Mouse (Mus musculus): ENCODE measurements around the gene Drc3. TPM values are rescaled to one million over a fixed set of nuclear protein-coding genes. Genes with fewer than 3 reads are reported as not detected.

Gene Drc3
- polyA plus RNA-seq, 2 experiments: 0.20 to 0.39 TPM

DNA sequence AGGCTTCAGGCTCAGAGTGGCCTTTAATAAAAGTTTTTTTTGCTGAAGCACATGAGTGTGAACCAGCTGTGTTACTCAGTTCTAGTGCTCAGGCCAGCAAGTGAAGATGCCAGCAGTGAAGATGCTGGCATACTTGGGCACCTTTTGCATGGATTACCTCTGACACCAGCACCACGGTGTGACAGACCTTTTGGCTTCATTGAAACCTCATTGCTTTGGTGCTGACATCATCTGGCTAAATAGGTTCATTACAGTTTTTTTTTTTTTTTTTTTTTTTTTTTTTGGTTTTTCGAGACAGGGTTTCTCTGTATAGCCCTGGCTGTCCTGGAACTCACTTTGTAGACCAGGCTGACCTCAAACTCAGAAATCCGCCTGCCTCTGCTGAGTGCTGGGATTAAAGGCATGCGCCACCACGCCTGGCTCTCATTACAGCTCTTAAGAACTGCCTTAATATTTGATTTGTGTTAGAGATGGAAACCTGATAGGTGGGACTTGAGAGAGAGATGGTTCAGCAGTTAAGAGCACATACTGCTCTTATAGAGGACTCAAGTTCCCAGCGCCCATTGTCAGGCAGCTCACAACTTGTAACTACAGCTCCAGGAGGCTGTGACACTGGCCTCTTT, 69.0 kb downstream of the Drc3 start:
- H3K4me3 ChIP-seq (ENCODE audit: insufficient read depth in 1 of 2, low read depth in 2 of 2, low read length in 2 of 2): no peak overlapping the region
- H3K9ac ChIP-seq (replicated peaks): no peak overlapping the region
- H3K36me3 ChIP-seq (replicated peaks; ENCODE audit: control insufficient read depth, insufficient read depth, low read depth): no peaks in the 10 kb centered on the region
- H3K4me1 ChIP-seq (replicated peaks; ENCODE audit: control insufficient read depth in 2 of 2, insufficient read depth in 2 of 2, low read length in 1 of 2): peaks cover 9 to 10% of the 10 kb centered on the region in 2 experiments
- H3K27me3 ChIP-seq (ENCODE audit: control insufficient read depth, insufficient read depth, low read length): no peaks in the 10 kb centered on the region
- WGBS (ENCODE audit: insufficient replicate concordance): 67% methylated on average over 5 of the region's 6 CpGs
- H3K9me3 ChIP-seq (ENCODE audit: control insufficient read depth, low read length): no peaks in the 10 kb centered on the region
- ATAC-seq (ENCODE audit: insufficient read depth): no peak
- no peak overlapping the region for H3K4me2 ChIP-seq (ENCODE audit: low read depth)
- H3K27ac ChIP-seq: no peak overlapping the region
- DNase-seq (ENCODE audit: low read depth in 3 of 3, low spot score in 3 of 3): no peak
- TF ChIP-seq EP300 (IDR thresholded peaks at IDR 0.05; ENCODE audit: low read depth) (no peak), CTCF (IDR thresholded peaks at IDR 0.05; ENCODE audit: low read depth) (0 out of 2 replicates have a peak, but pooled peaks have one; percentile 18)

DNA sequence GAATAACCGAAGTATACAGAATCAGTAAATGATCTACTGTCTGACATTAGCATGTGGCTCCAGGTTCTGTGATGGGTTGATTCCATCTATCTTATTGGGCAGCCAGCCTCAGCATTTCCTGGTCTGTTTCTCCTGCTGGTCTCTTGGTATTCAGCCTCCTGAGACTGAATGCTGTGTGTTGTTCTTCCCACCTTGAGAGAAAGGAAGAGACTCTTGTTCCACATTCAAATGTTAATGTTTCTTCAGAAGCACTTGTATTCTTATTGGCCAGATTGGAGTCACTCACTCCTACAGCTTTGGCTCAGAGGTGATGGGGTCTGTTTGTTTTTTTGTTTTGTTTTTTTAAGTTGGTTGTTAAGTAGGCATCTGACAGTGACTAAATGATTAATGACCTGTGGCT, 69.9 kb downstream of the Drc3 start:
- 67% methylated on average over 1 of the region's 1 CpGs for WGBS (ENCODE audit: insufficient replicate concordance)
- no peak overlapping the region for H3K27ac ChIP-seq
- peaks cover 9 to 10% of the 10 kb centered on the region in 2 experiments for H3K4me1 ChIP-seq (replicated peaks; ENCODE audit: control insufficient read depth in 2 of 2, insufficient read depth in 2 of 2, low read length in 1 of 2)
- no peak for TF ChIP-seq CTCF (IDR thresholded peaks at IDR 0.05; ENCODE audit: low read depth)
- no peak for TF ChIP-seq EP300 (IDR thresholded peaks at IDR 0.05; ENCODE audit: low read depth)
- H3K27me3 ChIP-seq (ENCODE audit: control insufficient read depth, insufficient read depth, low read length): no peaks in the 10 kb centered on the region
- H3K4me3 ChIP-seq (ENCODE audit: insufficient read depth in 1 of 2, low read depth in 2 of 2, low read length in 2 of 2): no peak overlapping the region
- H3K4me2 ChIP-seq (ENCODE audit: low read depth): no peak overlapping the region
- no peak overlapping the region for H3K9ac ChIP-seq (replicated peaks)
- H3K9me3 ChIP-seq (ENCODE audit: control insufficient read depth, low read length): no peaks in the 10 kb centered on the region
- no peaks in the 10 kb centered on the region for H3K36me3 ChIP-seq (replicated peaks; ENCODE audit: control insufficient read depth, insufficient read depth, low read depth)
- no peak for DNase-seq (ENCODE audit: low read depth in 3 of 3, low spot score in 3 of 3)
- no peak for ATAC-seq (ENCODE audit: insufficient read depth)

DNA sequence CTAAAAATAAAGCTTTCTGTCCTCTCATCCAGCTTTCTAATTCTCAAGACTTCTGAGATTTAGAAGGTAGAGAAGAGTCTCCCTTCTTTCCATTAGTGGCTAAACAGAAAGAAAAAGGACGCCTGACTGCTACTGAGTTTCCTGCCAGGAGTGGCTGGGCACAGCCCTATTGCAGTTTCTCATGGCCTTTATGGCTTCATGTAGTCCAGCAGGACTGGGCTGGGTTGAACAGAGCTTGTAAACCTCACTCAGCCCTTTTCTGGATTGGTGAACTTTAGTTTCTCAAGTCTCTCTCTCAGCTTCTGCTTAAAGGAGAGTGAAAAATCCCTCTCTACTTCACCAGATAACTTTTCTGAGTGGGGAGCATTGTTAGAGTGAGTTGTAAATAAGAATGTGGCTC, 73.3 kb downstream of the Drc3 start:
- no peak overlapping the region for H3K9ac ChIP-seq (replicated peaks)
- no peak overlapping the region for H3K4me2 ChIP-seq (ENCODE audit: low read depth)
- no peaks in the 10 kb centered on the region for H3K9me3 ChIP-seq (ENCODE audit: control insufficient read depth, low read length)
- no peaks in the 10 kb centered on the region for H3K4me1 ChIP-seq (replicated peaks; ENCODE audit: control insufficient read depth in 2 of 2, insufficient read depth in 2 of 2, low read length in 1 of 2)
- no peak overlapping the region for H3K4me3 ChIP-seq (ENCODE audit: insufficient read depth in 1 of 2, low read depth in 2 of 2, low read length in 2 of 2)
- H3K27me3 ChIP-seq (ENCODE audit: control insufficient read depth, insufficient read depth, low read length): no peaks in the 10 kb centered on the region
- ATAC-seq (ENCODE audit: insufficient read depth) (no peak), DNase-seq (ENCODE audit: low read depth in 3 of 3, low spot score in 3 of 3) (no peak)
- H3K36me3 ChIP-seq (replicated peaks; ENCODE audit: control insufficient read depth, insufficient read depth, low read depth): no peaks in the 10 kb centered on the region
- TF ChIP-seq CTCF (IDR thresholded peaks at IDR 0.05; ENCODE audit: low read depth) (no peak), EP300 (IDR thresholded peaks at IDR 0.05; ENCODE audit: low read depth) (no peak)
- WGBS (ENCODE audit: insufficient replicate concordance): 70% methylated on average over 1 of the region's 1 CpGs
- H3K27ac ChIP-seq: no peak overlapping the region

DNA sequence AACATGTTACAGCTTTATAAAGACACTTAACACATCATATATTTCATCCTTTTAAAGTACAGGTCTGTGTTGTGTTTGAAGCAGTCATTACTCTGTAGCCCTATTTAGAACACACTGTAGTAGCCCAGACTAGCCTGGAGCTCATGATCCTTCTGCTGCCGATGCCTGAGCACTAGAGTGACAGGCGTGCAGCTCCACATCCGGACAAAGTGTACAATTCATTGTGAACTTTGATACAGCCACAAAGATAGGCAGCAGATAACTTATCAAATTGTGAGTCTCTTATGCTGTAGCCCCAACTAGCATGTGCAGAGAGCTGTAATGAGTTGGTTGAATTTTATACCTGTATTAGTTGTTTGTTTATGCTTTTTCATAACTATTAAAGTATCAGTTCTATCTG, 74.5 kb downstream of the Drc3 start:
- 70% methylated on average over 3 of the region's 3 CpGs for WGBS (ENCODE audit: insufficient replicate concordance)
- H3K36me3 ChIP-seq (replicated peaks; ENCODE audit: control insufficient read depth, insufficient read depth, low read depth): peaks cover 4% of the 10 kb centered on the region; the same call in 1 of the 2 replicates
- no peak for DNase-seq (ENCODE audit: low read depth in 3 of 3, low spot score in 3 of 3)
- H3K9ac ChIP-seq (replicated peaks): no peak overlapping the region
- H3K4me1 ChIP-seq (replicated peaks; ENCODE audit: control insufficient read depth in 2 of 2, insufficient read depth in 2 of 2, low read length in 1 of 2): no peaks in the 10 kb centered on the region
- H3K27ac ChIP-seq: no peak overlapping the region
- H3K4me2 ChIP-seq (ENCODE audit: low read depth): no peak overlapping the region
- ATAC-seq (ENCODE audit: insufficient read depth): no peak
- no peak overlapping the region for H3K4me3 ChIP-seq (ENCODE audit: insufficient read depth in 1 of 2, low read depth in 2 of 2, low read length in 2 of 2)
- H3K9me3 ChIP-seq (ENCODE audit: control insufficient read depth, low read length): no peaks in the 10 kb centered on the region
- TF ChIP-seq EP300 (IDR thresholded peaks at IDR 0.05; ENCODE audit: low read depth) (no peak), CTCF (IDR thresholded peaks at IDR 0.05; ENCODE audit: low read depth) (no peak)
- H3K27me3 ChIP-seq (ENCODE audit: control insufficient read depth, insufficient read depth, low read length): no peaks in the 10 kb centered on the region

DNA sequence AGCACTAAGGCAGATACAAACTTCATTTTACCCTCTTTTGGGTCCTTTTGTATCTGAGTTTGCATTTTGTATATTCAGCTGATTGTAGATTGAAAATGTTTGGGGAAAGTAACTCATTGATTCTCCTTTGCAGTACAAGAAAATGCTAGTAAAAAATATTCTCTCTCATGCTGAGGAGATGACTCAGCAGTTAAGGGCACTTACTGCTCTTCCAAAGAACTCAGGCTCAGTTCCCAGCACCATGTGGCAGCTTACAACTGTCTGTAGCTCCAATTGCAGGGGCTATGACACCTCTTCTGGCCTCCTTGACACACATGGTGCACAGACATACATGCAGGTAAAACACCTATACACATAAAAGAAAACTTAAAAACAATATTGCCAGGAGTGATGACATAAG, 80.4 kb downstream of the Drc3 start:
- no peaks in the 10 kb centered on the region for H3K9me3 ChIP-seq (ENCODE audit: control insufficient read depth, low read length)
- H3K9ac ChIP-seq (replicated peaks): no peak overlapping the region
- no peaks in the 10 kb centered on the region for H3K27me3 ChIP-seq (ENCODE audit: control insufficient read depth, insufficient read depth, low read length)
- peaks cover 2 to 6% of the 10 kb centered on the region in 2 experiments; a peak in 3 of 4 replicates for H3K4me1 ChIP-seq (replicated peaks; ENCODE audit: control insufficient read depth in 2 of 2, insufficient read depth in 2 of 2, low read length in 1 of 2)
- peaks cover 22% of the 10 kb centered on the region for H3K36me3 ChIP-seq (replicated peaks; ENCODE audit: control insufficient read depth, insufficient read depth, low read depth)
- DNase-seq (ENCODE audit: low read depth in 3 of 3, low spot score in 3 of 3): no peak
- H3K27ac ChIP-seq: no peak overlapping the region
- TF ChIP-seq CTCF (IDR thresholded peaks at IDR 0.05; ENCODE audit: low read depth) (no peak), EP300 (IDR thresholded peaks at IDR 0.05; ENCODE audit: low read depth) (no peak)
- ATAC-seq (ENCODE audit: insufficient read depth): no peak
- no peak overlapping the region for H3K4me3 ChIP-seq (ENCODE audit: insufficient read depth in 1 of 2, low read depth in 2 of 2, low read length in 2 of 2)
- no peak overlapping the region for H3K4me2 ChIP-seq (ENCODE audit: low read depth)

Data from liver, embryonic 14.5 days (tissue).